Mouse (Mus musculus) forebrain, embryonic 16.5 days (tissue): ENCODE measurements around the gene Psmc3ip. TPM values are rescaled to one million over a fixed set of nuclear protein-coding genes. Genes with fewer than 3 reads are reported as not detected.

Source experiments
- ATAC-seq: fragments of 200-750 bp; cut with Nextera tagmentation; 2 replicates; pipeline ENCODE4 v1.8.0; 2017; ENCODE audit warnings: mild to moderate bottlenecking, moderate library complexity
- H3K27ac ChIP-seq: fragments of 300-500 bp; sonication (generic); 2 replicates; pipeline ENCODE4 v1.5.1; 2014; ENCODE audit warnings: low read length, control low read depth
- H3K27me3 ChIP-seq: fragments of 300-500 bp; sonication (generic); replicated peaks from 2 replicates; pipeline ENCODE4 v1.6.1; 2014; ENCODE audit warnings: low read length; ENCODE audit not compliant: control insufficient read depth, insufficient read depth
- H3K36me3 ChIP-seq: fragments of 300-500 bp; sonication (generic); 2 replicates; pipeline ENCODE4 v1.6.1; 2014; ENCODE audit not compliant: control insufficient read depth, insufficient read depth
- H3K4me1 ChIP-seq: fragments of 300-500 bp; sonication (generic); replicated peaks from 2 replicates; pipeline ENCODE4 v1.6.1; 2014; ENCODE audit warnings: low read length; ENCODE audit not compliant: control insufficient read depth, insufficient read depth
- H3K4me2 ChIP-seq: fragments of 300-500 bp; sonication (generic); 2 replicates; pipeline ENCODE4 v1.6.1; 2014; ENCODE audit warnings: mild to moderate bottlenecking, low read length, control low read depth
- H3K4me3 ChIP-seq: fragments of 300-500 bp; sonication (generic); replicated peaks from 2 replicates; pipeline ENCODE4 v1.5.1; 2014; ENCODE audit warnings: mild to moderate bottlenecking, low read length, control low read depth
- H3K9ac ChIP-seq: fragments of 300-500 bp; sonication (generic); replicated peaks from 2 replicates; pipeline ENCODE4 v1.6.1; 2014; ENCODE audit warnings: low read depth, low read length, control low read depth
- H3K9me3 ChIP-seq: fragments of 300-500 bp; sonication (generic); 2 replicates; pipeline ENCODE4 v1.6.1; 2016; ENCODE audit warnings: low read length; ENCODE audit not compliant: control insufficient read depth
- WGBS: fragments of 180-500 bp; shearing (Covaris S2); extraction: QIAGEN DNeasy Blood & Tissue Kit; methylation state at CpG from one replicate; pipeline ENCODE4 v1.1.7; 2014; 5-methylcytosine and 5-hydroxymethylcytosine counted together
- polyA plus RNA-seq: library from polyadenylated mRNA; unstranded; fragments of >200 nt; fragmentation: Nextera tagmentation; extraction: Ambion mirVana; gene quantifications from 2 replicates; pipeline ENCODE4 v1.2.1, GENCODE M21; 2015

Gene Psmc3ip
- polyA plus RNA-seq, 1 experiment from 2014 or later: 43.6 TPM

- 30% methylated on average over 19 of the region's 19 CpGs for WGBS
- H3K36me3 ChIP-seq: no peaks in the 10 kb centered on the region
- H3K4me3 ChIP-seq: peak overlapping the region; percentile 91
- H3K9me3 ChIP-seq: no peaks in the 10 kb centered on the region
- peak overlapping the region; percentile 100 for H3K4me2 ChIP-seq
- peak overlapping the region; percentile 94 for H3K9ac ChIP-seq
- H3K27me3 ChIP-seq: peaks cover 29% of the 10 kb centered on the region
- peak overlapping the region; percentile 94 for H3K27ac ChIP-seq
- no peak for ATAC-seq
- peaks cover 33% of the 10 kb centered on the region for H3K4me1 ChIP-seq
These were observed 12.0 kb downstream of the Psmc3ip start for GRCm38 (mm10) chr11:101083083-101083697.

- peaks cover 26% of the 10 kb centered on the region for H3K4me1 ChIP-seq
- peak within 1 kb of the TSS; percentile 94 for H3K27ac ChIP-seq
- H3K36me3 ChIP-seq: no peaks in the 10 kb centered on the region
- WGBS: under 1% methylated on average over 51 of the region's 51 CpGs
- ATAC-seq: peak; percentile 93
- H3K27me3 ChIP-seq: peaks cover 36% of the 10 kb centered on the region
- no peaks in the 10 kb centered on the region for H3K9me3 ChIP-seq
- H3K9ac ChIP-seq: peak within 1 kb of the TSS; percentile 94
- H3K4me3 ChIP-seq: peak within 1 kb of the TSS; percentile 91
- H3K4me2 ChIP-seq: peak within 1 kb of the TSS; percentile 100
These were observed 12.8 kb downstream of the Psmc3ip start, which contains the start of gene Coasy for GRCm38 (mm10) chr11:101082208-101083082. Gene Coasy (plus strand): TSS chr11:101082565.

- peaks cover 24% of the 10 kb centered on the region for H3K4me1 ChIP-seq
- H3K9ac ChIP-seq: peak overlapping the region; percentile 94
- no peaks in the 10 kb centered on the region for H3K36me3 ChIP-seq
- H3K27ac ChIP-seq: peak overlapping the region; percentile 94
- peaks cover 40% of the 10 kb centered on the region for H3K27me3 ChIP-seq
- 4% methylated on average over 10 of the region's 10 CpGs for WGBS
- H3K4me2 ChIP-seq: peak overlapping the region; percentile 100
- no peak for ATAC-seq
- no peaks in the 10 kb centered on the region for H3K9me3 ChIP-seq
- H3K4me3 ChIP-seq: peak overlapping the region; percentile 91
These were observed 13.6 kb downstream of the Psmc3ip start for GRCm38 (mm10) chr11:101081659-101082058.

- ATAC-seq: no peak
- Histone ChIP-seq H3K4me3 (no peak overlapping the region), H3K9ac (no peak overlapping the region), H3K4me2 (no peak overlapping the region), H3K9me3 (no peaks in the 10 kb centered on the region), H3K27me3 (peaks cover 40% of the 10 kb centered on the region), H3K27ac (no peak overlapping the region), H3K36me3 (no peaks in the 10 kb centered on the region), H3K4me1 (peaks cover 16% of the 10 kb centered on the region)
- WGBS: 60% methylated on average over 5 of the region's 5 CpGs
These were observed 14.8 kb downstream of the Psmc3ip start for GRCm38 (mm10) chr11:101080421-101080820.

GRCm38 (mm10) chr11:101079746-101080145 lies 15.5 kb downstream of the Psmc3ip start:
- Histone ChIP-seq H3K9me3 (no peaks in the 10 kb centered on the region), H3K27ac (no peak overlapping the region), H3K4me3 (no peak overlapping the region), H3K36me3 (no peaks in the 10 kb centered on the region), H3K27me3 (peaks cover 40% of the 10 kb centered on the region), H3K4me2 (no peak overlapping the region), H3K9ac (no peak overlapping the region), H3K4me1 (peaks cover 16% of the 10 kb centered on the region)
- ATAC-seq: no peak
- WGBS: 1% methylated on average over 27 of the region's 27 CpGs

GRCm38 (mm10) chr11:101078121-101078520 lies 17.1 kb downstream of the Psmc3ip start, which contains the start of gene Hsd17b1:
Gene Hsd17b1 (plus strand): TSS chr11:101078411.
- no peaks in the 10 kb centered on the region for H3K9me3 ChIP-seq
- ATAC-seq: no peak
- H3K36me3 ChIP-seq: no peaks in the 10 kb centered on the region
- no peak within 1 kb of the TSS for H3K4me3 ChIP-seq
- H3K9ac ChIP-seq: no peak within 1 kb of the TSS
- no peak within 1 kb of the TSS for H3K4me2 ChIP-seq
- peaks cover 7% of the 10 kb centered on the region for H3K4me1 ChIP-seq
- no peak within 1 kb of the TSS for H3K27ac ChIP-seq
- H3K27me3 ChIP-seq: peaks cover 40% of the 10 kb centered on the region
- 69% methylated on average over 9 of the region's 9 CpGs for WGBS

- WGBS: 75% methylated on average over 14 of the region's 14 CpGs
- Histone ChIP-seq H3K9ac (no peak overlapping the region), H3K4me3 (no peak overlapping the region), H3K4me1 (peaks cover 18% of the 10 kb centered on the region), H3K27ac (no peak overlapping the region), H3K36me3 (no peaks in the 10 kb centered on the region), H3K27me3 (no peaks in the 10 kb centered on the region), H3K9me3 (no peaks in the 10 kb centered on the region), H3K4me2 (no peak overlapping the region)
- no peak for ATAC-seq
These were observed 23.3 kb downstream of the Psmc3ip start for GRCm38 (mm10) chr11:101071810-101072428.

GRCm38 (mm10) chr11:101070987-101071386 lies 24.2 kb downstream of the Psmc3ip start:
- no peak for ATAC-seq
- Histone ChIP-seq H3K4me2 (peak overlapping the region; percentile 93), H3K4me1 (peaks cover 22% of the 10 kb centered on the region), H3K27ac (no peak overlapping the region), H3K4me3 (no peak overlapping the region), H3K9ac (peak overlapping the region; percentile 88), H3K27me3 (no peaks in the 10 kb centered on the region), H3K36me3 (no peaks in the 10 kb centered on the region), H3K9me3 (no peaks in the 10 kb centered on the region)
- 64% methylated on average over 6 of the region's 6 CpGs for WGBS

GRCm38 (mm10) chr11:101070189-101070527 lies 25.1 kb downstream of the Psmc3ip start:
- Histone ChIP-seq H3K9me3 (no peaks in the 10 kb centered on the region), H3K9ac (peak overlapping the region; percentile 88), H3K4me1 (peaks cover 22% of the 10 kb centered on the region), H3K4me3 (peak overlapping the region; percentile 76), H3K27me3 (no peaks in the 10 kb centered on the region), H3K27ac (peak overlapping the region; percentile 53; the same call in 1 of the 2 replicates), H3K36me3 (no peaks in the 10 kb centered on the region), H3K4me2 (peak overlapping the region; percentile 93)
- ATAC-seq: peak; percentile 59
- under 1% methylated on average over 36 of the region's 36 CpGs for WGBS
